Mouse (Mus musculus) adrenal gland, postnatal 10 days (tissue): Measurements from ENCODE around the gene Tubb4b. TPM values are rescaled to one million over a fixed set of nuclear protein-coding genes. Genes with fewer than 3 reads are reported as not detected.

Experiments
- DNase-seq: peaks from one replicate; pipeline ENCODE4 v3.0.0; 2021; ENCODE audit warnings: mixed read lengths
- total RNA-seq, 2 experiments: library from RNA; stranded (reverse); gene quantifications; 2 replicates each; pipeline ENCODE4 v1.2.3; 2021

The Tubb4b gene
- total RNA-seq, 2 experiments from 2014 or later: 264 to 293 TPM

- peak; percentile 97 for DNase-seq
Observed at GRCm38 (mm10) chr2:25224766-25225752, 557 bp upstream of the Tubb4b start.

- peak; percentile 92 for DNase-seq
Observed at GRCm38 (mm10) chr2:25223681-25224491, 616 bp downstream of the Tubb4b start.

GRCm38 (mm10) chr2:25221331-25221772 is 3.1 kb downstream of the Tubb4b start:
- no peak for DNase-seq

GRCm38 (mm10) chr2:25218445-25218844 is 6.1 kb downstream of the Tubb4b start, which contains the start of gene Fam166a:
TSS of gene Fam166a (plus strand) at chr2:25218745.
- no peak for DNase-seq

- no peak for DNase-seq
Observed at GRCm38 (mm10) chr2:25217666-25218065, 6.8 kb downstream of the Tubb4b start.

GRCm38 (mm10) chr2:25214444-25214843 is 10.1 kb downstream of the Tubb4b start, which contains the start of gene Stpg3:
TSS of gene Stpg3 (minus strand) at chr2:25214637.
- DNase-seq: no peak

- DNase-seq: no peak
Observed at GRCm38 (mm10) chr2:25213266-25213865, 11.1 kb downstream of the Tubb4b start.

- peak; percentile 94 for DNase-seq
Observed at GRCm38 (mm10) chr2:25211121-25211670, 13.3 kb downstream of the Tubb4b start, which contains the start of gene Nelfb. TSS of gene Nelfb (minus strand) at chr2:25211489.

- DNase-seq: no peak
Observed at GRCm38 (mm10) chr2:25210686-25211085, 13.8 kb downstream of the Tubb4b start.

- no peak for DNase-seq
Observed at GRCm38 (mm10) chr2:25207593-25207992, 16.9 kb downstream of the Tubb4b start.

- no peak for DNase-seq
Observed at GRCm38 (mm10) chr2:25203631-25204214, 20.8 kb downstream of the Tubb4b start.

- no peak for DNase-seq
Observed at GRCm38 (mm10) chr2:25200631-25201030, 23.9 kb downstream of the Tubb4b start.

- no peak for DNase-seq
Observed at GRCm38 (mm10) chr2:25197946-25198345, 26.6 kb downstream of the Tubb4b start.

GRCm38 (mm10) chr2:25197191-25197590 is 27.3 kb downstream of the Tubb4b start:
- no peak for DNase-seq

GRCm38 (mm10) chr2:25196172-25196954 is 28.1 kb downstream of the Tubb4b start, which contains the start of gene Tor4a:
TSS of gene Tor4a (minus strand) at chr2:25196886.
- peak; percentile 87 for DNase-seq

GRCm38 (mm10) chr2:25195211-25196156 is 29.0 kb downstream of the Tubb4b start:
- peak; percentile 79 for DNase-seq

- no peak for DNase-seq
Observed at GRCm38 (mm10) chr2:25194486-25195171, 29.9 kb downstream of the Tubb4b start.

GRCm38 (mm10) chr2:25194006-25194405 is 30.5 kb downstream of the Tubb4b start:
- DNase-seq: no peak

GRCm38 (mm10) chr2:25193330-25193770 is 31.2 kb downstream of the Tubb4b start:
- DNase-seq: peak; percentile 85
